Mouse (Mus musculus): ENCODE results near the gene Pop5. TPM values are rescaled to one million over a fixed set of nuclear protein-coding genes. Genes with fewer than 3 reads are reported as not detected.

Pop5 gene
- polyA plus RNA-seq, 1 experiment from 2014 or later: 114 TPM

DNA sequence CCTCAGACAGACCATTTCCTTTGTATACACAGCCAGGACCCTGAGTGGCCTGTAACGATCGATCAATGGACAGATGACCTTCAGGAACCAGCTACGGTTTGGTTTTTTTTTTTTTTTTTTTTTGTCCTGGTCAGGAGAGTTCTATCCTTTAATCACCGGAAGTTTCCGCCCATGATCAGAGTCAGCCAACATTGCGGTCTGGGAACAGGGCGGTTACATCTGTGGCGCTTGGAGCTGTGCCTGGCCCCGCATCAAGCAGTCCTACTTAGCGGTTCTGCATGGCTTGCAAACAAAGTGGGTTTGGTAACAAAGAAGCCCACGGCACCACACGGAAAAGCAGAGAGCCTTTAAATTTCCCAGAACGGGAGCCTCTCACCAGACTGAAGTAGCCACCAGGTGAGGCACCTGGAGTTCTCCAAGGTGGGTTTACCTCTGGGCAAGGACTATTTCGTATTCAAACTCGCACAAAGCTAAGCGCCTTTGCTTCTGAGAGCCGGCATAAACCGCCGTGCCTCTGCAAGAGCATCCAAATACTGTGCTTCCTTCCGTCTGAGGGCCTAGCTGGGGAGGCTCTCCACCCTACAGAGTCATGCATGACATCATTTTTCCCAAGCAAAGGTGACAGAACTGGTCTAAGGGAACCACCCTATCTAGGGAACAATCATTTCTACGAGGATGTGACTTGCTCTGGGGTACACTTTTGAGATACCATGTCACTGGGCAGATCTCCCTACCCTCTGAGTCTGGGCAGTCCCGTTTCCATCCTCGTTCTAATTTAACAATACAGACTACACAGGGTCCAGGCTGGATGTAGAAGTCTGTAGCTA is 31.7 kb upstream of the Pop5 start:
- peaks cover 44% of the 10 kb centered on the region for H3K27me3 ChIP-seq (replicated peaks; ENCODE audit: low read depth, poor library complexity, severe bottlenecking)

DNA sequence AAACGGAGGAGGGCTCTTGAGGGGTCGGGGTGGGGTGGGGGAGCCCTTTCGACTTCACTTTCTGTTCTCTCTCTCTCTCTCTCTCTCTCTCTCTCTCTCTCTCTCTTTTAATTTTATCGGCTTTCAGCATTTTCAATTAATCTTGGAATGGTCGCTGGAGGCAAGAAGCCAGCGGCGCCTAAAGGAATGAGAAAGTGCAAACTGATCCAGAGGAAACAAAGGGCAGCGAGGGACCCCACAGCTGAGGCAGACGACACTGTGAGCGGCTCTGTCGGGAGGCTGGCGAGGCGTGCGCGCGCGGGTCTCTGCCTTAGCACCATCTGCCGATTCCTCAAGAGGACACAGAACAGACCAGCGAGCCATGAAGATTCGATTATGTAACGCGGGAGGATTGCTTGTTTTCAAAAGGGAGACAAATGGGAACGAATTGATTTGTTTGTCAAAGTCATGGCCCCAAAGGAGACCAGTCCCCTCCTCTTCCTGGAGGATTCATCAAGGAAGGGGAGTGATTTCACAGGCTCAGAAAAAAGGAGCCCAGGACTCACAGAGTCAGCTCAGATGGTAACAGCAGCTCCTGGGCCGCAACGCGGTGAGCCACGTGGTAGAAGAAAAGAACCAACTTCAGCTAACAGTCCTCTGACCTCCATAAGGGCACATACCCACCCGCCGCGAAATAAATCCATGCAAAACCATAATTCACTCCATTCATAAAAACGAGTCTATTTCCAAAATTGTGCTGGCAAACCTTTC is 30.9 kb upstream of the Pop5 start:
- H3K27me3 ChIP-seq (replicated peaks; ENCODE audit: low read depth, poor library complexity, severe bottlenecking): peaks cover 44% of the 10 kb centered on the region
- no peaks in the 10 kb centered on the region for H3K9me3 ChIP-seq
- DNase-seq (ENCODE audit: low spot score): peak; percentile 80
- 4% methylated on average over 31 of the region's 31 CpGs for WGBS
- peak overlapping the region; percentile 82 for H3K27ac ChIP-seq (replicated peaks)
- H3K36me3 ChIP-seq (replicated peaks): no peaks in the 10 kb centered on the region
- H3K4me3 ChIP-seq: peak overlapping the region; percentile 55
- H3K4me1 ChIP-seq: peaks cover 26% of the 10 kb centered on the region

More for the DNA sequence above, 31.7 kb upstream of the Pop5 start:
- Histone ChIP-seq H3K27ac (replicated peaks) (peak overlapping the region; percentile 82), H3K36me3 (replicated peaks) (no peaks in the 10 kb centered on the region), H3K9me3 (no peaks in the 10 kb centered on the region), H3K4me1 (peaks cover 26% of the 10 kb centered on the region), H3K4me3 (peak overlapping the region; percentile 55)
- WGBS: 13% methylated on average over 23 of the region's 23 CpGs
- peak; percentile 50 for DNase-seq (ENCODE audit: low spot score)

DNA sequence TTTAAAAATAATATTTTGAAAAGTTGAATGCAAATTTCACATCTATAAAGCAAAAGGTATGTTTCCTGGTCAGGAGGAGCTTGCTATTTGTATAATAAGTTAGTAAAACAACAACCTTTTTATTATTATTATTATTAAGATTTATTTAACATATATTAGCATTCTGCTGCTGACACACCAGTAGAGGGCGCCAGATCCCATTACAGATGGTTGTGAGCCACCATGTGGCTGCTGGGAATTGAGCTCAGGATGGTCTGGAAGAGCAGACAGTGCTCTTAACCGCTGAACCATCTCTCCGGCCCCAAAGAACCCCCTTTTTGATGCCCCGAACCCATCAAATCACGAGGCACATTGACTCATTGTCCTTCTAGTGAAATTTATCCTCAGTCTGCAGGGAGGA is 28.4 kb upstream of the Pop5 start:
- Histone ChIP-seq H3K36me3 (replicated peaks) (no peaks in the 10 kb centered on the region), H3K9me3 (no peaks in the 10 kb centered on the region), H3K27me3 (replicated peaks; ENCODE audit: low read depth, poor library complexity, severe bottlenecking) (peaks cover 56% of the 10 kb centered on the region), H3K4me3 (no peak overlapping the region), H3K27ac (replicated peaks) (no peak overlapping the region), H3K4me1 (peaks cover 26% of the 10 kb centered on the region)
- whole genome bisulfite sequencing: 54% methylated on average over 5 of the region's 5 CpGs
- no peak for DNase-seq (ENCODE audit: low spot score)

DNA sequence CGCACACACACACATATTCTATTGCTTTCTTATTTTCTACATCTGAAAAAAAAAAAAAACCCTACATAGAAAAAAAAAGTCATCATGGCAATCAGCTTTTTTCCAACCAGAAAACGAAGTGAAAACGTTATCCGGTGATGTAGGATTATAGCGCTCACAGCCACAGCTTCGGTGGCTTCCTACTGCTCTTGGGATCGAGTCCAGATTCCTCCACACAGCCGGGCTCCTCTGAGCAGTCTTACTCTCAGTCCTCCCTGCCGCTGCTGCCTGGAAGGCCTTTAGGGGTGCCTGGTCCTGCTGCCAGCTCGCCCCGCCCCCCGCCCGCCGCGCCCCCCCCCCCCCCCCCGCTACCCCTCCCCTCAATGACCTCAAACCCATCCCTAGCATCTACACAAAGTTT is 27.7 kb upstream of the Pop5 start:
- Histone ChIP-seq H3K27ac (replicated peaks) (no peak overlapping the region), H3K4me1 (peaks cover 26% of the 10 kb centered on the region), H3K27me3 (replicated peaks; ENCODE audit: low read depth, poor library complexity, severe bottlenecking) (peaks cover 58% of the 10 kb centered on the region), H3K4me3 (peak overlapping the region; percentile 16; the same call in 1 of the 2 replicates), H3K9me3 (no peaks in the 10 kb centered on the region), H3K36me3 (replicated peaks) (no peaks in the 10 kb centered on the region)
- 11% methylated on average over 11 of the region's 16 CpGs for WGBS
- no peak for DNase-seq (ENCODE audit: low spot score)

DNA sequence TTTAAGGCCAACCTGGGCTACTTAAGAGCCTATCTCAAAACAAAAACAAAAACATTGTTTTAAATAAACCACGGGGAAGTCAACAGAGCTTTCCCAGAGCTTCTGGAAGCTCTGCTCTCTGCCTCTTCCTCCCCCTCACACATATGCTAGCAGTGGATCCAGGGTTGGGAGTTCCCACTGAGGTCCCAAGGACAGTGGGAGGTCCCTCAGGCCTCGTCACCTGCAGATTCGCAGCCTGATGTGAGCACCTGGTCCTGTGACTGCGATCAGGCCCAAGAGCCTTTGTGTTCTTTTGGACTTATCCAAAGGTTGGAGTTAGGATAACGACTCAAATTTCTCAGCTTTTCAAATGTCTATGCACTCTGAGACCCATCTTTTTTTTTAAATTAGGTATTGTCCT is 27.0 kb upstream of the Pop5 start:
- Histone ChIP-seq H3K27me3 (replicated peaks; ENCODE audit: low read depth, poor library complexity, severe bottlenecking) (peaks cover 52% of the 10 kb centered on the region), H3K36me3 (replicated peaks) (no peaks in the 10 kb centered on the region), H3K27ac (replicated peaks) (no peak overlapping the region), H3K9me3 (no peaks in the 10 kb centered on the region), H3K4me3 (no peak overlapping the region), H3K4me1 (peaks cover 26% of the 10 kb centered on the region)
- WGBS: 61% methylated on average over 5 of the region's 5 CpGs
- no peak for DNase-seq (ENCODE audit: low spot score)

DNA sequence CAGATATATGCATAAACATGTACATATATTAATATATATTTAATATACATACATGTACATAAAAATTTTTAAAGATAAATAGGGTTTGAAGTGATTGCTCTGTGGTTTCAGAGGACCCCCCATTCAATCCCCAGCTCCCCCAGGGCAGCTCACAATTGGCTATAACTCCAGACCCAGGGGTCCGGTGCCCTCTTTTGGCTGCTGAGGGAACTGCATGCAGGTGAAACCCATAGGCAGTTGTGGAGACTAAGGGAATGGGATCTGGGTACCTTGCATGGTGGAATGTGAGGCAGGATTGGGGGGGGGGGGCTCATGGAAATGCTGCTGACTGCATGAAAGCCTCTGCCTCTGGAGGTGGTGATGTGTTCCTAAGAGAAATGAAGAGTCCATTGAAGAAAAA is 25.3 kb upstream of the Pop5 start:
- Histone ChIP-seq H3K4me3 (no peak overlapping the region), H3K36me3 (replicated peaks) (no peaks in the 10 kb centered on the region), H3K27me3 (replicated peaks; ENCODE audit: low read depth, poor library complexity, severe bottlenecking) (peaks cover 48% of the 10 kb centered on the region), H3K27ac (replicated peaks) (no peak overlapping the region), H3K9me3 (no peaks in the 10 kb centered on the region), H3K4me1 (peaks cover 16% of the 10 kb centered on the region)
- 12% methylated on average over 1 of the region's 1 CpGs for WGBS
- DNase-seq (ENCODE audit: low spot score): peak; percentile 45

DNA sequence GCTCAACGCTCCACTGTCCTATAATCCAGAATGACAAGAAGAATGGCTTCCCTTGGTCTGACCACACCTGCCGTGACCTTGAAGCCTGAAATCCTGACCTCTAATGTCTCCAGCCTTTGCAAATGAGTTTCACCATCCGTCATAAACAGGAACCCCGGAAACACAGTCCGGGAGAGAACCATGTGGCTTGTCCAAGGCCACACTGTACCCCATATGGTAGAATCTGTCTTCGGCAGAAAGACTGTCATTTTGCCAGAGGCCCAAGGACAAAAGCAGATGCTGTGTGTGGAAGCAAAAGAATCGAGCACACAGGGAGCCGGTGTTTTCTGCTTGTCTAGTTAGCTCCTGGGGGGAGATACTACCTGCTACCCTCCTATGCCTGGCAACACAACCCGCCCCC is 23.2 kb upstream of the Pop5 start:
- Histone ChIP-seq H3K4me3 (no peak overlapping the region), H3K27ac (replicated peaks) (no peak overlapping the region), H3K4me1 (peaks cover 20% of the 10 kb centered on the region), H3K27me3 (replicated peaks; ENCODE audit: low read depth, poor library complexity, severe bottlenecking) (peaks cover 53% of the 10 kb centered on the region), H3K36me3 (replicated peaks) (no peaks in the 10 kb centered on the region), H3K9me3 (no peaks in the 10 kb centered on the region)
- no peak for DNase-seq (ENCODE audit: low spot score)
- WGBS: 82% methylated on average over 9 of the region's 9 CpGs

DNA sequence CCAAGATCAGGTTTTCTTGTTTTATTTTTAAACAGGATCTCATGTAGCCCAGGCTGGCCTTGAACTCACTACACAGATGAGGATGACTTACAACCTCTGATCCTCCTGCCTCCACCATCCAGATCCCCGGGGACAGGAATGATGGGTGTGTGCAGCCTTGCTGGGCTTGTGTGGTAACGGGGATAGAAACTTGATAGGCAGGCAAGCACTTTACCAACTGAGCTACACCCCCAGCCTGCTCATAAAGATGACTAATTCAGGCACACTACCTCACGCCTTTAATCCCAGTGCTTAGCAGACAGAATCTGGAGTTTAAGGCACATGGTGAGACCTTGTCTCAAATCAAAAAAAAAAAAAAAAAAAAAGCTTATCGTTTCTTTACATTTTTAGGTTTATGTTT is 22.8 kb upstream of the Pop5 start:
- no peak for DNase-seq (ENCODE audit: low spot score)
- H3K27me3 ChIP-seq (replicated peaks; ENCODE audit: low read depth, poor library complexity, severe bottlenecking): peaks cover 53% of the 10 kb centered on the region
- no peak overlapping the region for H3K27ac ChIP-seq (replicated peaks)
- H3K9me3 ChIP-seq: no peaks in the 10 kb centered on the region
- H3K36me3 ChIP-seq (replicated peaks): no peaks in the 10 kb centered on the region
- no peak overlapping the region for H3K4me3 ChIP-seq
- H3K4me1 ChIP-seq: peaks cover 19% of the 10 kb centered on the region
- 68% methylated on average over 4 of the region's 4 CpGs for WGBS

DNA sequence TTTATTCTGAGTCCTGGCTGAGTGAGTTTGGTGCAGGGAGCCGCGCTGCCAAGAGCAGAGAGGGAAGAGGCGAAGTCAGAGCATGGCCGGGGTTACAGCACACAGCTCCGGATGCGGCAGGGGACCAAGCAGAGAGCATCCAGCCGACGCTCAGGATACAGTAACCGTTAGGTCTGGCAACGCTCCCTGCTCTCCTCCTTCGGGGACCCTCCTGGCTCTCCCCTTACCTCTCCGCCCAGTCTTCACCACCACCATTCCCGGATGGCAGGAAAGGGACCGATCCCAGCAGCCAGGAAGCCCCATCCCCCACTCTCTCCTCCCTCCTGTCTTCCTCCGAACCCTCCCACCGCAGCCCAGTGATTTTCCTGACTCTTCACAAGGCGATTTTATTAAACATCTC is 20.8 kb upstream of the Pop5 start:
- H3K36me3 ChIP-seq (replicated peaks): no peaks in the 10 kb centered on the region
- H3K9me3 ChIP-seq: 0 out of 2 replicates have a peak, but pooled peaks cover 3% of the 10 kb centered on the region
- peak; percentile 73 for DNase-seq (ENCODE audit: low spot score)
- H3K4me1 ChIP-seq: peaks cover 15% of the 10 kb centered on the region
- peak overlapping the region; percentile 84 for H3K27ac ChIP-seq (replicated peaks)
- H3K27me3 ChIP-seq (replicated peaks; ENCODE audit: low read depth, poor library complexity, severe bottlenecking): peaks cover 54% of the 10 kb centered on the region
- peak overlapping the region; percentile 61 for H3K4me3 ChIP-seq
- under 1% methylated on average over 17 of the region's 17 CpGs for WGBS

DNA sequence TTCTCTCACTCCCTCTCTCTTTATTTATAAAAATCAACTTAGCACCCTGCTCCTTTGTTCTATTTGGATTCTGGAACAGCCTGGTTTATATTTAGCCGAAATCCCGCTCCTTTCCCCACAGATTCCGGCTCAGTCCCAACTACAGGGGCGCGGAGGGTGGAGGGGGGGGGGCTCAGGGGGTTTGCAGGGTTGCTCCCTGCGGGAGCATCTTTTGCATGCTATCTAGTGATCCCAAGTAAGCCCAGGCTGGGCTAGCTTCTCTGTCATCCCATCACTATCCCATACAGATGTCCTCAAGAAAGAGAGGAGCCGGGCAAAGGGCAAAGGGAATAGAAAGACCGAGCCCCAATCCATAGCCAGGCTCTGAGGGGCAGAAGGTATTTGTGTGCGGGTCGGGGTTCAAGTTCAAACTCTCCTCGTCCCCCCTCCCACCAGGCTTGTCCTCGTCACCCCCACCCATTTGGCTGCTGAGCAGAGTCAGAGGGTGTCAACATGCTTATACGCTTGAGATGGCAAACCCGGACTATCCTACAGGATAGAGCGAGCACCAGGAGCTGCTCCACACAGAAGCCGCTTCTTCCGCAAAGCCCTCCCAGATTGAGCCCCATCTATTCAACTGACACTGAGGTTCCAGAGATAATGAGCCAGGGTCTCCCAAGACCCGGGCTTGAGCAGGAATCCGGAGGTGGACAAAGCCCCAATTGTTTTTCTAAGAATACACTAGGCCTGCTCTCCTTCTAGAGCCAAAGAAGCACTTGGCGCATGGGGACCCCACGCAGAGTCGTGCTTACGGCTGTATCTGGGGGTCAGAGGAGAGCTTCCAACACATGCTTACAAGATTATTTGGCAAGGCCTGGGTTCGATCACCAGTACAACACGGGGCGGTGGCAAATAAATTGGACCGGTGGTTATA is 20.1 kb upstream of the Pop5 start:
- H3K4me3 ChIP-seq: peak overlapping the region; percentile 61
- peak overlapping the region; percentile 84 for H3K27ac ChIP-seq (replicated peaks)
- DNase-seq (ENCODE audit: low spot score): peak; percentile 30
- 0 out of 2 replicates have a peak, but pooled peaks cover 3% of the 10 kb centered on the region for H3K9me3 ChIP-seq
- 12% methylated on average over 27 of the region's 27 CpGs for WGBS
- H3K36me3 ChIP-seq (replicated peaks): no peaks in the 10 kb centered on the region
- H3K4me1 ChIP-seq: peaks cover 16% of the 10 kb centered on the region
- H3K27me3 ChIP-seq (replicated peaks; ENCODE audit: low read depth, poor library complexity, severe bottlenecking): peaks cover 61% of the 10 kb centered on the region

DNA sequence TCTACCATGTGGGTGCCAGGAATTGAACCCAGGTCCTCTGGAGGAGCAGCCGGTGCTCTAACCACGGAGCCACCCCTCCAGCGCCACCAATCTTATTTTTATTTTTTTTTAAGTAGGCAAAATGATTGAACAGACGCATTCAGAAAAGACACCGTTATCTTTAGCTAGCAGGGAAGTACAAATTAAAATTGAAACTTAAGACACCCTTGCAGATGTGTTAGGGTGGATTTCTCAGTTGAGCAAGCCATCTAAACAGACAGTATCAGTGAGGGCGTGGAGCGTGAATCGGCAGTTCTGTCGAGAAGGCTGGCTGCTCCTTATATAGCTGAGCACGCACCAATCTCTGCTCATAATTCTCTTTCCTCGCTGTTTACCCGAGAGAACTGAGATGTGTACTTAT is 17.6 kb upstream of the Pop5 start:
- no peak for DNase-seq (ENCODE audit: low spot score)
- Histone ChIP-seq H3K4me3 (no peak overlapping the region), H3K27me3 (replicated peaks; ENCODE audit: low read depth, poor library complexity, severe bottlenecking) (peaks cover 41% of the 10 kb centered on the region), H3K9me3 (0 out of 2 replicates have a peak, but pooled peaks cover 3% of the 10 kb centered on the region), H3K36me3 (replicated peaks) (no peaks in the 10 kb centered on the region), H3K27ac (replicated peaks) (no peak overlapping the region), H3K4me1 (peaks cover 28% of the 10 kb centered on the region)
- 92% methylated on average over 12 of the region's 12 CpGs for WGBS
